Mouse (Mus musculus) heart, adult 2 months (tissue): ENCODE measurements at regions not wholly inside any gene's neighbourhood (a gene's known extent, or its start where the extent isn't known, plus 50 kb on each side); places are given as distances from the start of the nearest gene placed in this dataset.

ENCODE experiments used
- DNase-seq, 2 experiments: peaks; one replicate each; pipeline ENCODE4 v3.0.0; 2021
- H3K27ac ChIP-seq: fragments of 200-600 bp; 2 replicates; pipeline ENCODE4 v1.8.1; 2022
- H3K27me3 ChIP-seq: fragments of 200-500 bp; 2 replicates; pipeline ENCODE4 v1.6.1; 2012; ENCODE audit warnings: mild to moderate bottlenecking, low read length, inconsistent platforms, mixed read lengths; ENCODE audit not compliant: control insufficient read depth, insufficient read depth
- H3K36me3 ChIP-seq: fragments of 200-500 bp; 2 replicates; pipeline ENCODE4 v1.6.1; 2012; ENCODE audit warnings: low read length, inconsistent platforms; ENCODE audit not compliant: control insufficient read depth, insufficient read depth
- H3K4me1 ChIP-seq: fragments of 200-500 bp; 2 replicates; pipeline ENCODE4 v1.6.1; 2011; ENCODE audit warnings: low read length; ENCODE audit not compliant: control insufficient read depth, insufficient read depth
- H3K4me3 ChIP-seq: fragments of 200-600 bp; 2 replicates; pipeline ENCODE4 v1.8.1; 2022
- H3K79me2 ChIP-seq: fragments of 200-500 bp; replicated peaks from 2 replicates; pipeline ENCODE4 v1.6.1; 2012; ENCODE audit warnings: mild to moderate bottlenecking, inconsistent platforms, low read length, moderate library complexity, mixed read lengths; ENCODE audit not compliant: control insufficient read depth, insufficient read depth
- H3K9ac ChIP-seq: fragments of 200-500 bp; 2 replicates; pipeline ENCODE4 v1.6.1; 2012; ENCODE audit warnings: low read depth, mild to moderate bottlenecking, control low read depth, inconsistent platforms, low read length, mixed read lengths
- CTCF ChIP-seq: fragments of 200-600 bp; IDR thresholded peaks from 2 replicates; pipeline ENCODE4 v1.8.1; 2022; ENCODE audit warnings: antibody characterized with exemption, mild to moderate bottlenecking, moderate library complexity
- EP300 ChIP-seq: fragments of 200-500 bp; IDR thresholded peaks from 2 replicates; pipeline ENCODE4 v1.6.1; 2011; ENCODE audit warnings: low read depth, low read length, control low read depth; ENCODE audit not compliant: insufficient read depth
- POLR2A ChIP-seq: fragments of 200-500 bp; IDR thresholded peaks from 2 replicates; pipeline ENCODE4 v1.6.1; 2011; ENCODE audit warnings: mild to moderate bottlenecking, low read depth, low read length, control low read depth; ENCODE audit not compliant: insufficient read depth
- WGBS: fragments of 180-500 bp; shearing (Covaris S2); methylation state at CpG from one replicate; pipeline ENCODE4 v1.1.7; 2018; 5-methylcytosine and 5-hydroxymethylcytosine counted together
- intact Hi-C: fragments of 180-260 bp; cut with DNase I; formaldehyde crosslinking; loops from one replicate; pipeline ENCODE4 v1.15.1; 2025

DNA sequence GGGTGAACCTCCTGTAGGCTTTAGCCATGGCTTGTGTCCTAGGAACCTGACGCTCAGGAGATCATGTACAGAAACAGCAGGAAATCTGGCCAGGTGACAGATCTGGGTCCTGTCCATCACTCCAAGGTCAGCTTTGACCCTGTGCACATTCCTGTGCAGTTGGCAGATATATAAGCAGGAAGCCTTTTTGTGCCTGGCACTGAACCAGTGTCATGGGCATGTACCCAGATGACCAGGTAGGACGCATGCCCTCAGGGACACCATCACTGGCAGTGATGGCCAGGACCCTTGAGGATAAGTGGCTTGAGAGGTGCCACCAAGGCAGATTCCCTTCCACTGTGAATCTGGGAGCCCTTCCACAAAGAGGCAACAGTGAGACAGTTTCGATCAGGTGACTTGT is 354.1 kb upstream of the 3110018I06Rik start:
- Histone ChIP-seq H3K27ac (no peak overlapping the region), H3K79me2 (no peaks in the 10 kb centered on the region), H3K27me3 (no peaks in the 10 kb centered on the region), H3K36me3 (no peaks in the 10 kb centered on the region), H3K9ac (no peak overlapping the region), H3K4me1 (peaks cover 2% of the 10 kb centered on the region; the same call in 1 of the 2 replicates), H3K4me3 (no peak overlapping the region)
- peak in 1 of 2 experiments; percentile 7 for DNase-seq
- WGBS = 55% methylated on average over 3 of the region's 3 CpGs
- intact Hi-C loops = no loop called here
- TF ChIP-seq POLR2A = no peak
- no peak for TF ChIP-seq CTCF
- no peak for TF ChIP-seq EP300

DNA sequence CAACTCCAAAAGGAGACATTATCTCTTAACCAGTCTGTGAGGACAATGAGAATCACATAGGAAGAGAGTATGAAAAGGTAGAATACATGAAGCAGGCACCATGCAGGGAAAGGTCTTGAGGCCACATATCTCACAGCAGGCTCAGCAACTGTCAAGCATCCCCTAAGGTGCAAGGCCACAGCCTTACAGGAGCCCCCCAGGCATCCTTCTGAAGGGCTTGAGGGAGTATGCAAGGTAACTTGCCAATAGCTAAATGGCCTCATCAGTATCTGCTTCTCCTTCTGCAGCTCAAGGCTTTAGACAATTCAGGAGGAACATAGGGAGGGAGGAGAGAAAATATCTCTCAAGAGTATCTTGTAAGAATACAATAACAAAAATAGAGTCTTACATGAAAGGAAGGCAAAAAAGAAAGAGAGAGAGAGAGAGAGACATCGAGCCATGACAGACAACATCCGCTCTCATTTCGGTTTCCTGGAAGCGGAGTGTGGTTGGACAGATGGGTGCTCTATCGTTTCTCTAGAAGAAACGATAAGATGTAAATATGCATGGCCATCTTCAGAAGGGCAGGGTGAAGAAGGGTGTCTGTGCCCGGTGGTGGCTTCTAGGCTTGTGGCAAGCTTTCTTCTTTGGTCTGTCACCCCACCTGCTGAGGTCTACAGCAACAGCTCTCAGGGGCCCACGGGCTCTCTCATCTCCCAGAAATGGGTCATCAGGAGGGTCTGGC is 349.6 kb upstream of the 3110018I06Rik start:
- H3K4me1 ChIP-seq = no peaks in the 10 kb centered on the region
- no peak overlapping the region for H3K27ac ChIP-seq
- H3K36me3 ChIP-seq = no peaks in the 10 kb centered on the region
- TF ChIP-seq CTCF (no peak), POLR2A (no peak), EP300 (no peak)
- H3K27me3 ChIP-seq = no peaks in the 10 kb centered on the region
- no peak for DNase-seq
- intact Hi-C loops = no loop called here
- H3K4me3 ChIP-seq = no peak overlapping the region
- no peak overlapping the region for H3K9ac ChIP-seq
- 87% methylated on average over 8 of the region's 8 CpGs for WGBS
- H3K79me2 ChIP-seq = no peaks in the 10 kb centered on the region

DNA sequence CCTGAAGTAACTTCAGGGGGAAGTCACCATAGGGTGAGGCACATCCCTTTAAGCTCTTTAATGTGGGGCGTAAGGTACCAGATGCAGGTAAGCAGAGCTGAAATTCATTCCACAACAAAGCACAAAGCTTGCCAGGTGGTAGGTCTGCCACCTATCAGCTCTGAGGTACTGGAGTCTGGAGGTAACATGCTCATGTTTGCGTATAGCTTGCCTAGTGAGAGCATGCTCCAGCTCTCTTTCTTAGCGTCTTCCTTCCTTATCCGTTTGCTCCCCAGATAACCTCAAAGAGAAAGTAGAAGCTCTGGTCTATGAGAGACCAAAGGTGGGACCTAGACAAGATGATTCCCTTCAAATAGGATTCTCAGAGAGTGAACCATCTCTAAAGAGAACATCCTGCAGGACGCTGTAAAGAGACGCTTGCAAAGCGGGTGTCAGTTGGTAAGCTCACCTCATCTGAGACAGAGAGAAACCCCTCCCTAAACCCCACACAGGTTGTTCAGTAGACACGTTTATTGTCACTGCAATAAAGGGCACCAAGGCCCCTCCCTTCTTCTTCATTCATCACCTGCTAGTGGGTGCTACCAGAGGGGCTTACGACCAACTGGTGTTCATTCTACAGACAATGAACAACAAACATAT is 347.4 kb upstream of the 3110018I06Rik start:
- no peak for DNase-seq
- Histone ChIP-seq H3K79me2 (no peaks in the 10 kb centered on the region), H3K4me3 (no peak overlapping the region), H3K27ac (no peak overlapping the region), H3K9ac (no peak overlapping the region), H3K4me1 (no peaks in the 10 kb centered on the region), H3K36me3 (no peaks in the 10 kb centered on the region), H3K27me3 (no peaks in the 10 kb centered on the region)
- WGBS = 83% methylated on average over 9 of the region's 9 CpGs
- TF ChIP-seq POLR2A (no peak), CTCF (no peak), EP300 (no peak)
- intact Hi-C loops = no loop called here

DNA sequence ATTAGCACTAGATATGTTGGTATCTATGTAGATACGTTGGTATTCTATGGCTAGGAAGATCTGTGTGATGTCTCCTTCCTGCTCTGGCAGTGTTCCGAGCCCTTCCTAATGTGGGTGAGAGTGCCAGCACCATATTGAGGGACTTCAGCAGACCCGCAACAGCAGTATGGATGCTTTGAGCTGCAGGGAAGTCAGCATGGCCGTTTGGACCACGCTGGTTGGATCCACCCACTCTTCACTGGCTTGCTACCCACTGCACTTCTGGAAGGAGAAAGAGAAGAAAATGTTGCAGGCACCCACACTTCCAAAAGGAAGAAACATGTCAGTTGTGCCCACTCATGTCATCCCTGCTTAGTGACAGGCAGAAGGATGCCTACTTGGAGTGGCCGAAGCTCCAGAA is 346.2 kb upstream of the 3110018I06Rik start:
- TF ChIP-seq CTCF (no peak), POLR2A (no peak), EP300 (no peak)
- no peak overlapping the region for H3K9ac ChIP-seq
- no peaks in the 10 kb centered on the region for H3K4me1 ChIP-seq
- intact Hi-C loops = no loop called here
- no peak overlapping the region for H3K27ac ChIP-seq
- 72% methylated on average over 6 of the region's 6 CpGs for WGBS
- no peaks in the 10 kb centered on the region for H3K36me3 ChIP-seq
- no peaks in the 10 kb centered on the region for H3K79me2 ChIP-seq
- DNase-seq = no peak
- H3K4me3 ChIP-seq = no peak overlapping the region
- no peaks in the 10 kb centered on the region for H3K27me3 ChIP-seq

DNA sequence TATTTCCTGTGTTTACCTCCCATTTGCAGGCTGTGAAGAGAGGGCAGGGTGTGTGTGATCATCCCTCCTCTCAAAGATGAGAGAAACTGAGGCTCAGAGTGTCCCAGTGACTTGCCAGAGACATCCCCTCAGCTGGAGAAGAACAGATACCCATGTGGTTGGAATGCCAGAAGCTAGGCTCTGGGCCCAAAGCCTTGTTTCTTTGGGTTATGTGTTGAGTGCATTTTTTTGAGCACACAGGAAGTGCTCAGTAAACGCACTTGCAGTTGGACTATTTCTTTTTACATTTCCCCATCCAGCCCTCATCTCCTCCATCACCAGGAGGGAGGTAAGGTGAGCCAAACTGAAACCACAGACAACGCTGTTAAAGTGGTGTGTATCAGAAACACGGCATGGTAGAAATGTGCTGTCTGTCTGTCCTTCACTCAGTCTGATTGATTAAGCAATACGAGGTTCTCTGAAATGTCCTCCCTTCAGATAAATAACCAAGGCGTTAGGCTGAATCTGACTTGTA is 341.8 kb upstream of the 3110018I06Rik start:
- TF ChIP-seq EP300 (no peak), CTCF (no peak), POLR2A (no peak)
- no peak overlapping the region for H3K4me3 ChIP-seq
- no peak overlapping the region for H3K27ac ChIP-seq
- intact Hi-C loops = no loop called here
- no peaks in the 10 kb centered on the region for H3K4me1 ChIP-seq
- H3K36me3 ChIP-seq = no peaks in the 10 kb centered on the region
- 67% methylated on average over 5 of the region's 5 CpGs for WGBS
- H3K79me2 ChIP-seq = no peaks in the 10 kb centered on the region
- H3K9ac ChIP-seq = no peak overlapping the region
- no peaks in the 10 kb centered on the region for H3K27me3 ChIP-seq
- DNase-seq = no peak

DNA sequence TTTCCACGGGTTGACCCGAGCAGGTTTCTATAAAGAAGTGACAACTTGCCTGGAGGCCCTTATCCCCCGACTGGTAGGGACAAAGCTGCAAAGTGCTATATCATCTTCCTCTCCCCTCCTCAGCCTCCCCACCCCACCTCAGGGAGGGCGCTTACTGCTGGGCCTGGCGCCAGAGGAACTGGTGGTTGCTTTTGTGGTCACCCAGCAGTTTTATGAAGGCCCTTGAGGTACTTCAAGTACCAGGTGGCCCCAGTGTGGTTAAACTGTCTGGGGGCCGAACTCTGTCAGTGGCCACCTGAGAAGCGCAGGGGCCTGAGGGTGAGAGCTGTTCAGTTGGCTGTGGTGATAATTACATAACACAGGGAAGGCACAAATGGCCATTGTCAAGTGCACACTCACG is 340.0 kb upstream of the 3110018I06Rik start:
- Histone ChIP-seq H3K79me2 (no peaks in the 10 kb centered on the region), H3K27ac (no peak overlapping the region), H3K27me3 (no peaks in the 10 kb centered on the region), H3K9ac (no peak overlapping the region), H3K4me1 (no peaks in the 10 kb centered on the region), H3K36me3 (no peaks in the 10 kb centered on the region), H3K4me3 (no peak overlapping the region)
- TF ChIP-seq EP300 (no peak), CTCF (no peak), POLR2A (no peak)
- DNase-seq = no peak
- intact Hi-C loops = no loop called here
- 68% methylated on average over 8 of the region's 8 CpGs for WGBS
